Mouse (Mus musculus): ENCODE measurements around the gene E130114P18Rik. TPM values are rescaled to one million over a fixed set of nuclear protein-coding genes. Genes with fewer than 3 reads are reported as not detected.
A peak's percentile ranks its signal among the peaks of the same experiment; 100 is the strongest.

Gene E130114P18Rik
- polyA plus RNA-seq, 1 experiment, result not detected

- Histone ChIP-seq H3K4me1 (ENCODE audit: control insufficient read depth) (peaks cover 15% of the 10 kb centered on the region), H3K4me3 (replicated peaks) (peak overlapping the region; percentile 77), H3K27me3 (ENCODE audit: control insufficient read depth) (peaks cover 76% of the 10 kb centered on the region)
Measured at GRCm38 (mm10) chr4:97752276-97753010, 25.4 kb downstream of the E130114P18Rik start.

GRCm38 (mm10) chr4:97751483-97752251 lies 26.2 kb downstream of the E130114P18Rik start:
- H3K4me1 ChIP-seq (ENCODE audit: control insufficient read depth), result peaks cover 15% of the 10 kb centered on the region
- H3K4me3 ChIP-seq (replicated peaks), result peak overlapping the region; percentile 77
- H3K9me3 ChIP-seq (ENCODE audit: control insufficient read depth, low read length), result no peaks in the 10 kb centered on the region
- peaks cover 70% of the 10 kb centered on the region for H3K27me3 ChIP-seq (ENCODE audit: control insufficient read depth)
- no peak for TF ChIP-seq TAL1 (IDR thresholded peaks at IDR 0.05; ENCODE audit: low read length)
- TF ChIP-seq GATA1 (IDR thresholded peaks at IDR 0.05; ENCODE audit: low read length), result no peak
- no peaks in the 10 kb centered on the region for H3K36me3 ChIP-seq (ENCODE audit: control insufficient read depth)

More at GRCm38 (mm10) chr4:97752276-97753010, 25.4 kb downstream of the E130114P18Rik start:
- H3K36me3 ChIP-seq (ENCODE audit: control insufficient read depth), result no peaks in the 10 kb centered on the region
- H3K9me3 ChIP-seq (ENCODE audit: control insufficient read depth, low read length), result no peaks in the 10 kb centered on the region
- TF ChIP-seq TAL1 (IDR thresholded peaks at IDR 0.05; ENCODE audit: low read length) (no peak), GATA1 (IDR thresholded peaks at IDR 0.05; ENCODE audit: low read length) (no peak)

- Histone ChIP-seq H3K27me3 (ENCODE audit: control insufficient read depth) (peaks cover 70% of the 10 kb centered on the region), H3K4me3 (replicated peaks) (peak overlapping the region; percentile 77)
Measured at GRCm38 (mm10) chr4:97751030-97751482, 26.8 kb downstream of the E130114P18Rik start.

GRCm38 (mm10) chr4:97750401-97750800 lies 27.5 kb downstream of the E130114P18Rik start:
- no peak for TF ChIP-seq GATA1 (IDR thresholded peaks at IDR 0.05; ENCODE audit: low read length)
- TF ChIP-seq TAL1 (IDR thresholded peaks at IDR 0.05; ENCODE audit: low read length), result no peak
- Histone ChIP-seq H3K4me1 (ENCODE audit: control insufficient read depth) (peaks cover 15% of the 10 kb centered on the region), H3K4me3 (replicated peaks) (no peak overlapping the region), H3K36me3 (ENCODE audit: control insufficient read depth) (no peaks in the 10 kb centered on the region), H3K27me3 (ENCODE audit: control insufficient read depth) (peaks cover 70% of the 10 kb centered on the region), H3K9me3 (ENCODE audit: control insufficient read depth, low read length) (no peaks in the 10 kb centered on the region)

More at GRCm38 (mm10) chr4:97751030-97751482, 26.8 kb downstream of the E130114P18Rik start:
- H3K36me3 ChIP-seq (ENCODE audit: control insufficient read depth), result no peaks in the 10 kb centered on the region
- peaks cover 15% of the 10 kb centered on the region for H3K4me1 ChIP-seq (ENCODE audit: control insufficient read depth)
- TF ChIP-seq TAL1 (IDR thresholded peaks at IDR 0.05; ENCODE audit: low read length), result no peak
- H3K9me3 ChIP-seq (ENCODE audit: control insufficient read depth, low read length), result no peaks in the 10 kb centered on the region

GRCm38 (mm10) chr4:97746106-97746900 lies 31.6 kb downstream of the E130114P18Rik start:
- H3K9me3 ChIP-seq (ENCODE audit: control insufficient read depth, low read length), result no peaks in the 10 kb centered on the region
- H3K27me3 ChIP-seq (ENCODE audit: control insufficient read depth), result peaks cover 42% of the 10 kb centered on the region
- H3K4me3 ChIP-seq (replicated peaks), result peak overlapping the region; percentile 24
- TF ChIP-seq TAL1 (IDR thresholded peaks at IDR 0.05; ENCODE audit: low read length), result no peak
- TF ChIP-seq GATA1 (IDR thresholded peaks at IDR 0.05; ENCODE audit: low read length), result no peak
- H3K36me3 ChIP-seq (ENCODE audit: control insufficient read depth), result no peaks in the 10 kb centered on the region
- H3K4me1 ChIP-seq (ENCODE audit: control insufficient read depth), result peaks cover 5% of the 10 kb centered on the region

GRCm38 (mm10) chr4:97745296-97746105 lies 32.4 kb downstream of the E130114P18Rik start:
- Histone ChIP-seq H3K27me3 (ENCODE audit: control insufficient read depth) (peaks cover 36% of the 10 kb centered on the region), H3K4me3 (replicated peaks) (no peak overlapping the region), H3K9me3 (ENCODE audit: control insufficient read depth, low read length) (no peaks in the 10 kb centered on the region), H3K4me1 (ENCODE audit: control insufficient read depth) (no peaks in the 10 kb centered on the region), H3K36me3 (ENCODE audit: control insufficient read depth) (no peaks in the 10 kb centered on the region)
- TF ChIP-seq TAL1 (IDR thresholded peaks at IDR 0.05; ENCODE audit: low read length), result no peak
- TF ChIP-seq GATA1 (IDR thresholded peaks at IDR 0.05; ENCODE audit: low read length), result no peak

- no peaks in the 10 kb centered on the region for H3K9me3 ChIP-seq (ENCODE audit: control insufficient read depth, low read length)
- TF ChIP-seq GATA1 (IDR thresholded peaks at IDR 0.05; ENCODE audit: low read length) (no peak), TAL1 (IDR thresholded peaks at IDR 0.05; ENCODE audit: low read length) (no peak)
- H3K4me1 ChIP-seq (ENCODE audit: control insufficient read depth), result no peaks in the 10 kb centered on the region
- H3K27me3 ChIP-seq (ENCODE audit: control insufficient read depth), result peaks cover 31% of the 10 kb centered on the region
- H3K36me3 ChIP-seq (ENCODE audit: control insufficient read depth), result no peaks in the 10 kb centered on the region
- H3K4me3 ChIP-seq (replicated peaks), result no peak overlapping the region
Measured at GRCm38 (mm10) chr4:97743932-97744331, 33.9 kb downstream of the E130114P18Rik start.

- no peaks in the 10 kb centered on the region for H3K9me3 ChIP-seq (ENCODE audit: control insufficient read depth, low read length)
- H3K36me3 ChIP-seq (ENCODE audit: control insufficient read depth), result no peaks in the 10 kb centered on the region
- TF ChIP-seq TAL1 (IDR thresholded peaks at IDR 0.05; ENCODE audit: low read length), result no peak
- no peak for TF ChIP-seq GATA1 (IDR thresholded peaks at IDR 0.05; ENCODE audit: low read length)
Measured at GRCm38 (mm10) chr4:97733392-97733791, 44.5 kb downstream of the E130114P18Rik start.

More at GRCm38 (mm10) chr4:97733392-97733791, 44.5 kb downstream of the E130114P18Rik start:
- H3K4me3 ChIP-seq (replicated peaks), result no peak overlapping the region
- H3K27me3 ChIP-seq (ENCODE audit: control insufficient read depth), result no peaks in the 10 kb centered on the region
- H3K4me1 ChIP-seq (ENCODE audit: control insufficient read depth), result peaks cover 5% of the 10 kb centered on the region

Data from erythroblast, embryonic 14.5 days (primary cell).